Mouse (Mus musculus): ENCODE measurements around the gene Slc12a6. TPM values are rescaled to one million over a fixed set of nuclear protein-coding genes. Genes with fewer than 3 reads are reported as not detected.
A peak's percentile ranks its signal among the peaks of the same experiment; 100 is the strongest.

Slc12a6 gene
- polyA plus RNA-seq, 1 experiment: 96.9 TPM

DNA sequence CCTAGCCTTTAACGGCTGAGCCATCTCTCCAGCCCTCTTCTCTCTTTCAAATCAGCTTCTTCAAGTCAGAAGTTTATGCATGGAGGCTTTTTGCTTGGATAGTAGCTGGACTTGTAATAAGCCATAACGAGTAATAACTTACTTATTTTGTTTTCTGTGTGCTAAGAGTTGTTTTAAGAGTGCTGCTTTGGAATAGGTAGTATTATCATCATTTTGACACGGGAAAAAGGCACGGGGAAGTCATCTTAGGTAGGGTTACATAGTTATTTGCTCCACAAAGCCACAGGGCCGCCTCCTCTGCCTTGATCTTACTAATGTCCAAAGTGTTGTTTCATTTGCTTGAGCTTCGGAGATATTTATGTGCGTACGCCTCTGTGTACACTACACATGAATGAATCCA lies 114.5 kb downstream of the Slc12a6 start:
- WGBS: 25% methylated on average over 8 of the region's 8 CpGs
- H3K4me1 ChIP-seq (ENCODE audit: control insufficient read depth, insufficient read depth, low read length): no peaks in the 10 kb centered on the region; the same call in 1 of the 2 replicates
- H3K4me3 ChIP-seq (replicated peaks; ENCODE audit: insufficient read depth, low read depth, low read length): peak overlapping the region; percentile 22
- no peak for DNase-seq
- TF ChIP-seq CTCF (IDR thresholded peaks at IDR 0.05; ENCODE audit: borderline replicate concordance, insufficient read depth, low read depth, low read length): no peak
- no peak for TF ChIP-seq POLR2A (IDR thresholded peaks at IDR 0.05; ENCODE audit: borderline replicate concordance, insufficient read depth, low read length)
- H3K27ac ChIP-seq (ENCODE audit: insufficient read depth, low read length): no peak overlapping the region
- no peaks in the 10 kb centered on the region for H3K27me3 ChIP-seq (ENCODE audit: control insufficient read depth, insufficient read depth, low read length)

DNA sequence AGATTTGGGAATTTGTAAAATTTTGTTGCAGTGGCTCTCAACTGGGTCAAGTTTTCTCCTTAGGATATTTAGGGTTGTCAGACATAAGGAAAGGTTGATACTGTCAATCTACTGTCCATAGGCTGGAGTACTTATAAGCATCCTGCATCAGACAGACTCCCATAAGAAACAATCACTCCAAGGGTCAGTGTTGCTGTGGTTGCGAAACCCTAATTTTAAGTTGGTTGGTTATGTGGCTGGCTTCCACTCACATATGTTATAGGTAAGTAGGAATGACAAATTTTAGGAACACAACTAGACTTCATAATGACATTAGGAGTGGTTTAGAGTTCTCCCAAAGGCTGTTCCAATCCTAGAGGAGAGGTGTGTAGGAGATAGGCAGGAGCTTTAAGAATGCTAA lies 115.6 kb downstream of the Slc12a6 start:
- no peaks in the 10 kb centered on the region; the same call in 1 of the 2 replicates for H3K4me1 ChIP-seq (ENCODE audit: control insufficient read depth, insufficient read depth, low read length)
- DNase-seq: no peak
- no peaks in the 10 kb centered on the region for H3K27me3 ChIP-seq (ENCODE audit: control insufficient read depth, insufficient read depth, low read length)
- no peak overlapping the region for H3K4me3 ChIP-seq (replicated peaks; ENCODE audit: insufficient read depth, low read depth, low read length)
- H3K27ac ChIP-seq (ENCODE audit: insufficient read depth, low read length): no peak overlapping the region
- no peak for TF ChIP-seq POLR2A (IDR thresholded peaks at IDR 0.05; ENCODE audit: borderline replicate concordance, insufficient read depth, low read length)
- no peak for TF ChIP-seq CTCF (IDR thresholded peaks at IDR 0.05; ENCODE audit: borderline replicate concordance, insufficient read depth, low read depth, low read length)
- WGBS: 93% methylated on average over 1 of the region's 1 CpGs

DNA sequence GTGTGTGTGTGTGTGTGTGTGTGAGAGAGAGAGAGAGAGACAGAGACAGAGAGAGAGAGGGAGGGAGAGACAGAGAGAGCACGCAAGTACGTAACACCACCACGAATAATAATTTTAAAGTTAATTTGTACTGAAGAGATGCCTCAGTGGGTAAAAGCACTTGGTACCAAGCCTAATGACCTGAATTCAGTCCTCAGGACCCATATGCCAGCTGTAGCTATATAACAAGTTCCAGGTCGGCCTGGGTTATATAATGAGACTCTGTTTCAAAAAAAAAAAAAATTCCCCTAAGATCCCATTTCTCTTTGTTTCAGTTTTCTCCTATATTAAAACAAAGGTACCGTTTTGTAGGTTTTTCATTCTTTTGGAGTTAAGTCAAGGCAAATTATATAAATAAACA lies 125.2 kb downstream of the Slc12a6 start:
- DNase-seq: peak in 1 of 2 experiments; percentile 43
- WGBS: 29% methylated on average over 5 of the region's 5 CpGs
- H3K27me3 ChIP-seq (ENCODE audit: control insufficient read depth, insufficient read depth, low read length): no peaks in the 10 kb centered on the region
- TF ChIP-seq CTCF (IDR thresholded peaks at IDR 0.05; ENCODE audit: borderline replicate concordance, insufficient read depth, low read depth, low read length) (no peak), POLR2A (IDR thresholded peaks at IDR 0.05; ENCODE audit: borderline replicate concordance, insufficient read depth, low read length) (no peak)
- no peak overlapping the region for H3K27ac ChIP-seq (ENCODE audit: insufficient read depth, low read length)
- no peak overlapping the region for H3K4me3 ChIP-seq (replicated peaks; ENCODE audit: insufficient read depth, low read depth, low read length)
- H3K4me1 ChIP-seq (ENCODE audit: control insufficient read depth, insufficient read depth, low read length): peaks cover 5% of the 10 kb centered on the region; the same call in 1 of the 2 replicates

DNA sequence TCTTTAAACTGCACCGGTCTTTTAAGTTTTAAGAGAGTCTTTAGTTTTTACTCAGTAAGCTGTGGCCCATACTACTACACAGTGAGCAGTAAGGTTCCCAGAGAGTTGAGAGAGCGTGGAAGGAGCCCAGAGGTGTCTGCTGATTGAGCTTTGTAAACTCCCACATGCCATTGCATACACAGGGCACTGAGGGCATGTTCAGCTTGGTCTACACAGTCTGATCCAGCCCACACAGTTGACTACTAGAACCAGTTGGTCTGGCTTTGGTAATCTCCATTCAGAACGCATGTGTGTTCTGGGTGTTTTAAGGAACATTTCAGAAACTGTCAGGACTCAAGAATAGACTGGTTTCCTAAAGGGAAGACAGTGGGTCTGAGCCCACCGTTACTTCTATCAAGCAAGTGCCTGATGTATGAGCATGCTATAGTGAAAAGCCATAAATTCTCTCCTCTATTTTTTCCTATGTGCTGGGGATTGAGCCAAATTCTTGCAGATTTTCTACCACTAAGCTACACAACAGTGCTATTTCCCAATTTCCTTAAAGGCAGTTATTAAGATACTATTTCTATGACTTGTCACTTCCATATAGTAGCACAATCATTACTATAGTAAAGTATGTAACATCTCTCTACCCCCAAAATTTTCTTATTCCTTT lies 125.8 kb downstream of the Slc12a6 start:
- H3K4me3 ChIP-seq (replicated peaks; ENCODE audit: insufficient read depth, low read depth, low read length): no peak overlapping the region
- H3K27ac ChIP-seq (ENCODE audit: insufficient read depth, low read length): no peak overlapping the region
- H3K4me1 ChIP-seq (ENCODE audit: control insufficient read depth, insufficient read depth, low read length): peaks cover 5% of the 10 kb centered on the region; the same call in 1 of the 2 replicates
- 85% methylated on average over 4 of the region's 4 CpGs for WGBS
- no peaks in the 10 kb centered on the region for H3K27me3 ChIP-seq (ENCODE audit: control insufficient read depth, insufficient read depth, low read length)
- DNase-seq: no peak
- TF ChIP-seq POLR2A (IDR thresholded peaks at IDR 0.05; ENCODE audit: borderline replicate concordance, insufficient read depth, low read length): no peak
- TF ChIP-seq CTCF (IDR thresholded peaks at IDR 0.05; ENCODE audit: borderline replicate concordance, insufficient read depth, low read depth, low read length): no peak

DNA sequence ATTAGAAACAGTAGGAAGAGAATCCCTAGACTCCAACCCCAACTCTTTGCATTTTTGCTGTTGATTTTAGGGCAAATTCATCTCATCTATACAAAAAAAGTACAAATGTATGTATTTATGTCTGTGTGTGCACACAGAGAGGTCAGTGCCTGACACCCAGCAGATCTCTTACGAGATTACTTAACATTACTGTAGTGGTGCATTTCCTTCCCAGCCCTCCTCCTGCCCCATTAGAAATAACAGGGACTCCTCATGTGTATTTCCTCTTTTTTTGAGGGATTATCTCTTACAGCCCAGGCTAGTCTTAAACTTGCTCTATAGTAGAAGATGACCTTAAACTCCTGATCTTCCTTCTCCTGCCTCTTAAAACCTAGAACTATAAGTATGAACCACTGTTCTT lies 127.1 kb downstream of the Slc12a6 start:
- peaks cover 5% of the 10 kb centered on the region; the same call in 1 of the 2 replicates for H3K4me1 ChIP-seq (ENCODE audit: control insufficient read depth, insufficient read depth, low read length)
- no peak for DNase-seq
- WGBS: 95% methylated on average over 1 of the region's 1 CpGs
- H3K27me3 ChIP-seq (ENCODE audit: control insufficient read depth, insufficient read depth, low read length): no peaks in the 10 kb centered on the region
- TF ChIP-seq CTCF (IDR thresholded peaks at IDR 0.05; ENCODE audit: borderline replicate concordance, insufficient read depth, low read depth, low read length) (no peak), POLR2A (IDR thresholded peaks at IDR 0.05; ENCODE audit: borderline replicate concordance, insufficient read depth, low read length) (no peak)
- no peak overlapping the region for H3K4me3 ChIP-seq (replicated peaks; ENCODE audit: insufficient read depth, low read depth, low read length)
- no peak overlapping the region for H3K27ac ChIP-seq (ENCODE audit: insufficient read depth, low read length)

DNA sequence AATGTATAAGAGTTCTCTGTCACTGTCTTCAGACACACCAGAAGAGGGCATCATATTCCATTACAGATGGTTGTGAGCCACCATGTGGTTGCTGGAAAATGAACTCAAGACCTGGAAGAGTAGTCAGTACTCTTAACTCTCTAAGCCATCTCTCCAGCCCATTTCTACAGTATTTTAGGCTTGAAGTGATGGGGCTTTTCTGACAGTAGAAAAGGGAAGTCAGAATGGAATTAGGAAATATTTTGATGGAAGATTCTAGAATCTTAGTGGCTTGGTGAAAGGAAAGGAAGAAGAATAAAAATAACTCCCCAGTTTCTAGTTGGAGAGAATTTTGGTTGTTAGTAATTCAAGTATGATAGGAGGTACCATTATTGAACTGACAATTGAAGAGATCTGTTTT lies 128.3 kb downstream of the Slc12a6 start:
- TF ChIP-seq POLR2A (IDR thresholded peaks at IDR 0.05; ENCODE audit: borderline replicate concordance, insufficient read depth, low read length): no peak
- TF ChIP-seq CTCF (IDR thresholded peaks at IDR 0.05; ENCODE audit: borderline replicate concordance, insufficient read depth, low read depth, low read length): no peak
- no peak for DNase-seq
- H3K4me1 ChIP-seq (ENCODE audit: control insufficient read depth, insufficient read depth, low read length): peaks cover 2% of the 10 kb centered on the region; the same call in 1 of the 2 replicates
- H3K27me3 ChIP-seq (ENCODE audit: control insufficient read depth, insufficient read depth, low read length): no peaks in the 10 kb centered on the region
- H3K4me3 ChIP-seq (replicated peaks; ENCODE audit: insufficient read depth, low read depth, low read length): no peak overlapping the region
- H3K27ac ChIP-seq (ENCODE audit: insufficient read depth, low read length): no peak overlapping the region

DNA sequence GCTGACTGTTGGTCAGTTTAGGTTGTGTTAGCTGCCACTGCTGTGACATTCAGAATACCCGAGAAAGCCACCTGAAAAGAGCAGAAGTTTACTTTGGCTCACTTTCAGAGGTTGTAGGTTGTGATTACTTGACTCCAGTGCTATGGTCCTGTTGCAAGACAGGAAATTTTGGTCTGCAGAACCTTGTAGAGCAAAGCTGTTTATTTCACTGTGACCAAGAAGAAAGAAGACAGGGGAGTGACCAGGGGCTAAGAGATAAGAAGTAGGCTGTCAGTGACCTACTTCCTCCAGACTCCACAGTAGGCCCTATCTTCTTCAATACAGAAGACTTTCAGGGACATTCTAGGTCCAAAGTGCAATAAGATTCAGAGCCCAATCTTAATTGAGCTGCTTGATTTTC lies 131.0 kb downstream of the Slc12a6 start:
- 40% methylated on average over 1 of the region's 1 CpGs for WGBS
- H3K4me1 ChIP-seq (ENCODE audit: control insufficient read depth, insufficient read depth, low read length): no peaks in the 10 kb centered on the region
- no peak overlapping the region for H3K27ac ChIP-seq (ENCODE audit: insufficient read depth, low read length)
- no peaks in the 10 kb centered on the region for H3K27me3 ChIP-seq (ENCODE audit: control insufficient read depth, insufficient read depth, low read length)
- no peak for TF ChIP-seq CTCF (IDR thresholded peaks at IDR 0.05; ENCODE audit: borderline replicate concordance, insufficient read depth, low read depth, low read length)
- TF ChIP-seq POLR2A (IDR thresholded peaks at IDR 0.05; ENCODE audit: borderline replicate concordance, insufficient read depth, low read length): no peak
- no peak for DNase-seq
- no peak overlapping the region for H3K4me3 ChIP-seq (replicated peaks; ENCODE audit: insufficient read depth, low read depth, low read length)

DNA sequence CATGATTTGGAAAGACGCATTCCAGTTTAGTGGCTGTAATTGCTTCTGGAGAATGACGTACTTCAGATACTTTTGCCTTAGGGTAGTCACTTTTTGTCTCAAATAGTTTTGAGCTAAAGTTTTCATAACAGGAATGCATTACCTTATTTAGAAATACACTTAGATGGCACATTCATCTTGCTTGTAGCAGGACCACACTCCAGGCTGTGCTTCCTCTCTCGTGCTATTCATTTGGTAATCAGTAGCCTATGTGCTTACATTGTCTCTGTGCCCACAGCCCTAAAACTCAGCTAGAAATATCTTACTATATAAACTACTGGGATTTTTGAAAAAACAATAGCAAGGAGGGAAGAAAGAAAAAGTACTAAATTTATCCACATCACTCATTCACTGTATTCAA lies 141.4 kb downstream of the Slc12a6 start:
- Histone ChIP-seq H3K27ac (ENCODE audit: insufficient read depth, low read length) (no peak overlapping the region), H3K4me3 (replicated peaks; ENCODE audit: insufficient read depth, low read depth, low read length) (no peak overlapping the region), H3K27me3 (ENCODE audit: control insufficient read depth, insufficient read depth, low read length) (no peaks in the 10 kb centered on the region), H3K4me1 (ENCODE audit: control insufficient read depth, insufficient read depth, low read length) (no peaks in the 10 kb centered on the region)
- no peak for DNase-seq
- no peak for TF ChIP-seq POLR2A (IDR thresholded peaks at IDR 0.05; ENCODE audit: borderline replicate concordance, insufficient read depth, low read length)
- no peak for TF ChIP-seq CTCF (IDR thresholded peaks at IDR 0.05; ENCODE audit: borderline replicate concordance, insufficient read depth, low read depth, low read length)
- 87% methylated on average over 3 of the region's 3 CpGs for WGBS

Other genes with a start within 250 kb of the Slc12a6 start
- gene Olfr1311, start 241.4 kb upstream of the Slc12a6 start, polyA plus RNA-seq (2012; rRNA removed): not detected in 2 replicates
- gene Olfr1312, start 215.6 kb upstream of the Slc12a6 start, polyA plus RNA-seq (2012; rRNA removed): not detected in 2 replicates
- not detected in 2 replicates for gene Olfr1313, start 188.0 kb upstream of the Slc12a6 start, polyA plus RNA-seq (2012; rRNA removed)
- not detected in 2 replicates for gene Olfr1314, start 169.0 kb upstream of the Slc12a6 start, polyA plus RNA-seq (2012; rRNA removed)
- gene Olfr1315-ps1, start 150.4 kb upstream of the Slc12a6 start, polyA plus RNA-seq (2012; rRNA removed): not detected in 2 replicates
- gene Olfr1316, start 130.8 kb upstream of the Slc12a6 start, polyA plus RNA-seq (2012; rRNA removed): not detected in 2 replicates
- gene Olfr1317, start 125.5 kb upstream of the Slc12a6 start, polyA plus RNA-seq (2012; rRNA removed): not detected in 2 replicates
- gene Olfr1318, start 111.6 kb upstream of the Slc12a6 start, polyA plus RNA-seq (2012; rRNA removed): not detected in 2 replicates
- 219 and 231 TPM in 2 replicates for gene Lpcat4, start 26.4 kb upstream of the Slc12a6 start, polyA plus RNA-seq (2012; rRNA removed)
- gene Nutm1, start 6.5 kb upstream of the Slc12a6 start, polyA plus RNA-seq (2012; rRNA removed): not detected in 2 replicates
- 99.7 and 104 TPM in 2 replicates for gene Nop10, start 3.9 kb upstream of the Slc12a6 start, polyA plus RNA-seq (2012; rRNA removed)
- gene Gm21985, start 489 bp downstream of the Slc12a6 start, polyA plus RNA-seq (2012; rRNA removed): 0.19 TPM in 1 of 2 replicates, not detected in the other
- gene Emc4, start 102.2 kb downstream of the Slc12a6 start, polyA plus RNA-seq (2012; rRNA removed): 249 and 256 TPM in 2 replicates
- gene Katnbl1, start 113.4 kb downstream of the Slc12a6 start, polyA plus RNA-seq (2012; rRNA removed): 10.7 and 11.3 TPM in 2 replicates
- 40.4 and 41.3 TPM in 2 replicates for gene Emc7, start 189.2 kb downstream of the Slc12a6 start, polyA plus RNA-seq (2012; rRNA removed)
- 0.16 and 0.41 TPM in 2 replicates for gene Chrm5, start 214.9 kb downstream of the Slc12a6 start, polyA plus RNA-seq (2012; rRNA removed)
- 14.6 and 19.1 TPM in 2 replicates for gene Aven, start 227.1 kb downstream of the Slc12a6 start, polyA plus RNA-seq (2012; rRNA removed)